Mouse (Mus musculus): ENCODE data around the gene Khdc1c. TPM values are rescaled to one million over a fixed set of nuclear protein-coding genes. Genes with fewer than 3 reads are reported as not detected.
"Not testable (repeated sequence)": the region's sequence is repeated elsewhere in the genome, so short reads cannot be mapped to it uniquely, and the experiment has no call there.

Khdc1c gene
- polyA plus RNA-seq, 1 experiment from 2014 or later: not detected

DNA sequence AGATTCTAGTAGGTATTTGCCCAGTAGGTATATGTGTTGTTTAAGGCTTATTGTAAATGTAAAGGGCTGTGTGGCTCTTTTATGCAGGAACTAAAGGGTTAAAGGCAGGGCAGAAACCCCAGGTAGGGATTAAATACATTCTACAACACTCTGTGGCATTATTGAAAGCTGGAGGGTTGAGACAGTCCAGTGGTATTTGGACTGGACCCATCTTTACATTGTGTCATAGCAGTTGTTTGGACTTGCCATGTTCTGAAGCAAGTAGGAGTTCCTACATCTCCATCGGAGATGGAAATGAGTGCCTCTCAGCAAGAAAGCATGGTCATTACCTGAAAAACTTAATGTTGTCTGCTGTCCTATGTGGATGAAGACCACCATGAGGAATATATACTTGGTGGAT is 27.4 kb upstream of the Khdc1c start:
- no peak for ATAC-seq (replicated peaks; ENCODE audit: low FRiP score)
- H3K9me3 ChIP-seq (ENCODE audit: control insufficient read depth, low read length): no peaks in the 10 kb centered on the region

DNA sequence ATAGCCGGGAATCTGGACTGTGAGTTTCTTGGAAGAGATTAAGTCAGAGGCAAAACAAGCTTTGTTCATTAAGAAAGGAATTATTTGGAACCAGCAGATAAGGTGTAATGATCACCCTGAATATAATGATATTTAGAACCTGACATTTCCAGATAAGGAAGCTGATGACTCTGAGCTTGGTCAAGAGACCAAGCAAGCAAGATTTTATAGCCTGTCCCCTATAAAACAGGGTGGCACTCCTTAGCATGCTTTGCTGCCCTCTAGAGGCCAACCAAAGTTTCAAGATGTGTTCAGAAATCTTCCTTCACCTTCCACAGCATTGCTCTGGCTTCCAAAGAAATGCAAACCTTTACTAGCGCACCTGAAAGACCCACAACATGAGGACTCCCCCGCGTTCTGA is 23.9 kb upstream of the Khdc1c start:
- Histone ChIP-seq H3K36me3 (ENCODE audit: control insufficient read depth, insufficient read depth, low read length) (no peaks in the 10 kb centered on the region), H3K4me3 (ENCODE audit: low read depth, low read length) (no peak overlapping the region), H3K27ac (ENCODE audit: low read depth, low read length) (no peak overlapping the region), H3K9ac (ENCODE audit: low read length) (no peak overlapping the region), H3K4me1 (replicated peaks; ENCODE audit: control insufficient read depth, insufficient read depth, low read length) (no peaks in the 10 kb centered on the region), H3K9me3 (ENCODE audit: control insufficient read depth, low read length) (no peaks in the 10 kb centered on the region), H3K27me3 (ENCODE audit: control insufficient read depth, insufficient read depth, low read length) (no peaks in the 10 kb centered on the region), H3K4me2 (ENCODE audit: low read depth, low read length, severe bottlenecking) (no peak overlapping the region)
- no peak for ATAC-seq (replicated peaks; ENCODE audit: low FRiP score)
- 68% methylated on average over 4 of the region's 4 CpGs for WGBS
- DNase-seq (ENCODE audit: low spot score): no peak

More for the DNA sequence above, 27.4 kb upstream of the Khdc1c start:
- no peaks in the 10 kb centered on the region for H3K4me1 ChIP-seq (replicated peaks; ENCODE audit: control insufficient read depth, insufficient read depth, low read length)
- H3K27ac ChIP-seq (ENCODE audit: low read depth, low read length): no peak overlapping the region
- no peak overlapping the region for H3K9ac ChIP-seq (ENCODE audit: low read length)
- 91% methylated on average over 1 of the region's 1 CpGs for WGBS
- H3K36me3 ChIP-seq (ENCODE audit: control insufficient read depth, insufficient read depth, low read length): no peaks in the 10 kb centered on the region
- H3K4me2 ChIP-seq (ENCODE audit: low read depth, low read length, severe bottlenecking): no peak overlapping the region
- H3K4me3 ChIP-seq (ENCODE audit: low read depth, low read length): no peak overlapping the region
- H3K27me3 ChIP-seq (ENCODE audit: control insufficient read depth, insufficient read depth, low read length): no peaks in the 10 kb centered on the region
- DNase-seq (ENCODE audit: low spot score): no peak

DNA sequence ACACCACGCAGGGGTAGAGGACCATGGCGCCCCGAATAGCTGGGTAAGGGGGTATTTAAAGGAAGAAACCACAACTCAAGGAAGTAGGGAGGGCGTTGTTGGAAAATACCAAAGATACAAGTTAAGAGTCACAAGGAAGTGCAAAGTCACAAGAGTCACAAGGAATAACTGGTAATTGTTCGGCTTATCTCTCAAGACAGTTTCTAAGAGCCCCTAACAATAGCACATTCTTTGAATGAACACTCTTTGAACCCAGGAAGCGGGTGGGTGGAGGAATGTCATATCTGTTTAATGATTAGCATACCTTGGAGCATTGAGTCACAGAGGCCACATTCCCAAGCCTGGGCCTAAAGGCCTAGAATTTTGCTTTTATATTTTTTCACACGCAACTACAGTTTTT is 23.4 kb upstream of the Khdc1c start:
- not testable (repeated sequence) for ATAC-seq (replicated peaks; ENCODE audit: low FRiP score); H3K4me2 ChIP-seq (ENCODE audit: low read depth, low read length, severe bottlenecking); H3K4me3 ChIP-seq (ENCODE audit: low read depth, low read length); H3K9me3 ChIP-seq (ENCODE audit: control insufficient read depth, low read length); H3K27ac ChIP-seq (ENCODE audit: low read depth, low read length); H3K36me3 ChIP-seq (ENCODE audit: control insufficient read depth, insufficient read depth, low read length); H3K4me1 ChIP-seq (replicated peaks; ENCODE audit: control insufficient read depth, insufficient read depth, low read length); DNase-seq (ENCODE audit: low spot score); H3K9ac ChIP-seq (ENCODE audit: low read length); H3K27me3 ChIP-seq (ENCODE audit: control insufficient read depth, insufficient read depth, low read length)
- 90% methylated on average over 7 of the region's 7 CpGs for WGBS

DNA sequence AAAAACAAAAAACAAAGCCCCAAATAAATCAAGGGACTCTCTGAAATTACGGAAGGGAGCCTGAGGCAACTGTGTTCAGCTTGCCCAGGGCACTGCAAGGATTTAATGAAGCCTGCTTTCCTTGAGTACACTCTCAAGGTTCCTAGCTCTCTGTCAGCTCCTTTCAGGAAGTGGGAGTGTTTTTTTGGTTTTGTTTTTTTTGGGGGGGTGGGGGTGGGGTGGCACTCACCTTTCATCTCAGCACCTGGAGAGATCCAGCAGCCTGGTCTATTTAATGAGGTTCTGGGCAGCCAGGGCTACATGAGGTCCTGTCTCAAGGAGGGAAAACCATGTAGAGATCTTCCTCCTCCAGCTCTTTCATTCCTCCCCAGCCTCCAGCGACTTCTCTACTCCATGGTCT is 18.8 kb upstream of the Khdc1c start, which contains the start of gene Khdc1a:
TSS of gene Khdc1a (plus strand) at position 301 of the 400 bp plus-strand sequence.
- Histone ChIP-seq H3K9me3 (ENCODE audit: control insufficient read depth, low read length) (no peaks in the 10 kb centered on the region), H3K4me3 (ENCODE audit: low read depth, low read length) (no peak within 1 kb of the TSS), H3K36me3 (ENCODE audit: control insufficient read depth, insufficient read depth, low read length) (no peaks in the 10 kb centered on the region), H3K9ac (ENCODE audit: low read length) (no peak within 1 kb of the TSS), H3K4me1 (replicated peaks; ENCODE audit: control insufficient read depth, insufficient read depth, low read length) (no peaks in the 10 kb centered on the region), H3K27ac (ENCODE audit: low read depth, low read length) (no peak within 1 kb of the TSS), H3K4me2 (ENCODE audit: low read depth, low read length, severe bottlenecking) (no peak within 1 kb of the TSS), H3K27me3 (ENCODE audit: control insufficient read depth, insufficient read depth, low read length) (no peaks in the 10 kb centered on the region)
- 82% methylated on average over 2 of the region's 2 CpGs for WGBS
- ATAC-seq (replicated peaks; ENCODE audit: low FRiP score) (no peak), DNase-seq (ENCODE audit: low spot score) (no peak)

DNA sequence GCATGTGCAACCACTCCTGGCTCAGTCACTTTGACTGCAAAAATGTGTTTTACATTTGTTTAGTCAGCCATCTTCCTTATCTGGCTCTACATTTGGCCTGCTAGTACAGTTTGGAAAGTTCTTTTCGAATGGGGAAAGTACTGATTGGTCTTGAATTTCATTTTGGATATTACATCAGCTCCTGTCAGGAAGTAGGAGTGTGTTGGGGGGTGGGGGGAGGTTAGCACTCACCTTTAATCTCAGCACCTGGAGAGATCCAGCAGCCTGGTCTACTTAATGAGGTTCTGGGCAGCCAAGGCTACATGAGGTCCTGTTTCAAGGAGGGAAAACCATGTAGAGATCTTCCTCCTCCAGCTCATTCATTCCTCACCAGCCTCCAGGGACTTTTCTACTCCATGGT is 15.1 kb downstream of the Khdc1c start, which contains the start of gene Khdc1b:
TSS of gene Khdc1b (plus strand) at position 301 of the 400 bp plus-strand sequence.
- 87% methylated on average over 1 of the region's 1 CpGs for WGBS
- H3K4me2 ChIP-seq (ENCODE audit: low read depth, low read length, severe bottlenecking): no peak within 1 kb of the TSS
- no peak for ATAC-seq (replicated peaks; ENCODE audit: low FRiP score)
- H3K9me3 ChIP-seq (ENCODE audit: control insufficient read depth, low read length): no peaks in the 10 kb centered on the region; the same call in 1 of the 2 replicates
- H3K27me3 ChIP-seq (ENCODE audit: control insufficient read depth, insufficient read depth, low read length): no peaks in the 10 kb centered on the region
- H3K4me3 ChIP-seq (ENCODE audit: low read depth, low read length): no peak within 1 kb of the TSS
- H3K27ac ChIP-seq (ENCODE audit: low read depth, low read length): no peak within 1 kb of the TSS
- H3K36me3 ChIP-seq (ENCODE audit: control insufficient read depth, insufficient read depth, low read length): no peaks in the 10 kb centered on the region
- no peak for DNase-seq (ENCODE audit: low spot score)
- no peaks in the 10 kb centered on the region for H3K4me1 ChIP-seq (replicated peaks; ENCODE audit: control insufficient read depth, insufficient read depth, low read length)
- H3K9ac ChIP-seq (ENCODE audit: low read length): no peak within 1 kb of the TSS

DNA sequence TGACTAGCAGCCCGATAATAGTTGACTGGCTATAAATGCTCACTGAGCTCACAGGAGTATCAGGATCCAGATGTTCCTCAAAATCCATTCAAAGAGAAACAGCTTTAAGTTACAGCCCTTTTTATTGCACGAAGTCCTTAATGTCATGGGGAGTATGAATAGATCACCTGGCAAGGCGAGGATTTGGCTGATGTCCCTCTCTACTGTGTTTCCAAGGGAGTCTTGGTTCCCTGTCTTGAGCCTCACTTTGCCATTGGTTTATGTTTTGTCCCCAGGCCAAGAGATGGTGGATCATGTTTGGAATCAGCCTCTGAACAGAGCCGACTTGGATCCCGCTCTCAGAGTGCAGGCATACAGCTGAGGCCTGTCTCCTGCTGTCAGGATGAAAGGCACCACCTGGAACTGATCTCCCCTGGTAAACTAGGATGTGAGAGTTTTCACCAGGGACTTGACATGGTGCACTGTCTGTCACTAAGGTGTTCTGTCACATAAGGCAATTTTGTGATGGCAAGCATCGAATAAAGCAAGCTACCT is 23.1 kb downstream of the Khdc1c start:
- Histone ChIP-seq H3K36me3 (ENCODE audit: control insufficient read depth, insufficient read depth, low read length) (no peaks in the 10 kb centered on the region), H3K9ac (ENCODE audit: low read length) (no peak overlapping the region), H3K27me3 (ENCODE audit: control insufficient read depth, insufficient read depth, low read length) (no peaks in the 10 kb centered on the region), H3K4me3 (ENCODE audit: low read depth, low read length) (no peak overlapping the region), H3K27ac (ENCODE audit: low read depth, low read length) (no peak overlapping the region), H3K4me2 (ENCODE audit: low read depth, low read length, severe bottlenecking) (no peak overlapping the region), H3K4me1 (replicated peaks; ENCODE audit: control insufficient read depth, insufficient read depth, low read length) (no peaks in the 10 kb centered on the region), H3K9me3 (ENCODE audit: control insufficient read depth, low read length) (no peaks in the 10 kb centered on the region)
- DNase-seq (ENCODE audit: low spot score): no peak
- 87% methylated on average over 6 of the region's 6 CpGs for WGBS
- ATAC-seq (replicated peaks; ENCODE audit: low FRiP score): no peak

DNA sequence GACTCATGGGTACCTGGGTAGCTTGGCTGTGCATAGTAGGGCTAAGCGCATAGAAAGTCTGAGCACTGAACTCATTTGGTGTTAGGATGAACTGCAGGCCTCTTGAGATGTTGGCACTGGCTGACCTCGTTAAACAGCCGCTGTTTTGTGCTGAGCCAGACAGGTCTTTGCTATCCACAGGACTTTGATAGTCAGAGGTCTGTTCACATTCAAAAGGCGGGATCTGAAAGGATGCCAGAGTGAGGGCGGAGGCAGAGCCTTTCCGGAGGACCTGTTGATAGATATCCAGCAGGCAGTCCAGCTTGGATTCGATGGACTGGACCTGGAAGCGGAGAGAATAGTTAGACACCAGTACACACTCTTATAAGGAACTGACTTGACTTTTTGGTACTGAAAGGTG is 34.7 kb downstream of the Khdc1c start:
- DNase-seq (ENCODE audit: low spot score) (no peak), ATAC-seq (replicated peaks; ENCODE audit: low FRiP score) (no peak)
- Histone ChIP-seq H3K4me3 (ENCODE audit: low read depth, low read length) (no peak overlapping the region), H3K4me1 (replicated peaks; ENCODE audit: control insufficient read depth, insufficient read depth, low read length) (no peaks in the 10 kb centered on the region), H3K4me2 (ENCODE audit: low read depth, low read length, severe bottlenecking) (no peak overlapping the region), H3K9me3 (ENCODE audit: control insufficient read depth, low read length) (no peaks in the 10 kb centered on the region), H3K27ac (ENCODE audit: low read depth, low read length) (no peak overlapping the region), H3K27me3 (ENCODE audit: control insufficient read depth, insufficient read depth, low read length) (no peaks in the 10 kb centered on the region), H3K9ac (ENCODE audit: low read length) (no peak overlapping the region), H3K36me3 (ENCODE audit: control insufficient read depth, insufficient read depth, low read length) (no peaks in the 10 kb centered on the region)
- 79% methylated on average over 8 of the region's 8 CpGs for WGBS

DNA sequence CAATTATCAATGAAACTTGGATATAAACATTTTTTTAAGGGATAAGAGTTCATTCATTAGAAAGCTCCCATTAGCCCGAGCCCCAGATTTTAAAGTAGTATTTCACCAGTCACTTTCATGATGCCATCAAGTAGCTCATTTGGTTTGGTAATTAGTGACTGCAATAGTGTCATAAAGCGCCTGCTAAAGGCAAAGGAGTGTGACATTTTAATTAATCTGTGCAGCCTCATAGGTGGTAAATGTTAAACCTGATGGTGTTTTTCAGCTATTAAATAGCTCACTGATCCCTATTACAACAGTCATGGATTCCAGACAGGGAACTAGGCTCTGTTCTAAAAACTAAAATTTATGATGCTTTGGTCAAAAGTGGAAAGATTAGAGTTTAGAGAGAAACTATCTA is 39.1 kb downstream of the Khdc1c start:
- H3K4me2 ChIP-seq (ENCODE audit: low read depth, low read length, severe bottlenecking): no peak overlapping the region
- H3K4me3 ChIP-seq (ENCODE audit: low read depth, low read length): no peak overlapping the region
- no peaks in the 10 kb centered on the region for H3K27me3 ChIP-seq (ENCODE audit: control insufficient read depth, insufficient read depth, low read length)
- 51% methylated on average over 2 of the region's 2 CpGs for WGBS
- H3K4me1 ChIP-seq (replicated peaks; ENCODE audit: control insufficient read depth, insufficient read depth, low read length): no peaks in the 10 kb centered on the region
- DNase-seq (ENCODE audit: low spot score): no peak
- H3K27ac ChIP-seq (ENCODE audit: low read depth, low read length): no peak overlapping the region
- H3K36me3 ChIP-seq (ENCODE audit: control insufficient read depth, insufficient read depth, low read length): no peaks in the 10 kb centered on the region
- no peak for ATAC-seq (replicated peaks; ENCODE audit: low FRiP score)
- no peak overlapping the region for H3K9ac ChIP-seq (ENCODE audit: low read length)
- no peaks in the 10 kb centered on the region for H3K9me3 ChIP-seq (ENCODE audit: control insufficient read depth, low read length)
